Comparison of ENCODE assay signal across 7 mouse cellular contexts in the genomic region with DNA sequence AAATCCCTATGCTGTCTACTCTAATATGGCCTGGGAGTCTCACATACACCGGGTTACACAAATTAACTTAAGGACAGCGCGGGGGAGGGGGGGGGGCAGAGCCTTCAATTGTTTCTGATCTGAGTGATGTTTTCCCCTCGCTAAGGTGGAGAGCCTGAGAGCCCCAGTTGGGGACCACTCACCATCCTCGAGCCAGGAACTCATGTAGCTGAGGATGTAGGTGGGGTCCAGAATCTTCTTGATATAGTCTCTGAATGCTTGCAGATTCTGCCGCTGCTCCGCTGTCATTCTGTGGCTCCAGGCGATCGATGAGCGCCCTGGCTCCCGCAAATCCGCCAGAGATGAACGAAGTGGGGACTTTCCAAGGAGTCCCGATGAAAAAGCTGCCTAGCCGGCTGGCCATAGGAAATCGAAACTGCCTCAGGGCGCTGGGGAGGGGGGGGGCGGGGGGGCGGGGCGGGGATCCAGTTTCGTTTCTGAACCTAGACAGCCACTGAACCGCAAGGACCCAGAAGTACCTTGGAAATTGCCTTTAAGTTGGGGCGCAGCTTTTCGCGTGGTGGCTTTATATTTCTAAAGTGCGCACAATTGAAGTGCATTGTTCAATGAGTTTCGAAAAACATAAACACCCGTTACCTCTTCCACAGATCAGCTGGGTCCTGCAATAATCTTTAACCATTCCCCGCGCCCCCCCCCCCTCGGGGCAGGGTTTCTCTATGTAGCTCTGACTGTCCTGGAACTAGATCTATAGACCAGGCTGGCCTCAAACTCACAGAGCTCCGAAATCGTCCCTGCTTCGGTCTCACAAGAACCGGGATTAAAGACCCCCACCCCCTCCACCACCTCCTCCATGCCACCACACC. TPM values are rescaled to one million over a fixed set of nuclear protein-coding genes. Genes with fewer than 3 reads are reported as not detected.
DNase-seq lines count a peak whose midpoint lies in the region; ATAC-seq and TF ChIP-seq lines count a peak whose summit lies in the region.

Gene Ddx58 (minus strand): TSS at position 420 of the 863 bp plus-strand sequence.

- peaks cover 49% of the 10 kb centered on the region for H3K79me2 ChIP-seq in macrophage (ENCODE audit: inconsistent target)

- no peak; the same call in 1 of the 2 replicates for TF ChIP-seq POLR2A in spleen, adult 2 months (IDR thresholded peaks at IDR 0.05; ENCODE audit: low read depth, low read length)

- TF ChIP-seq CTCF in spleen, adult 2 months (IDR thresholded peaks at IDR 0.05; ENCODE audit: extremely low read depth, insufficient read depth, insufficient read length, insufficient replicate concordance): no peak

- 2% methylated on average over 34 of the region's 35 CpGs for WGBS in embryonic facial prominence, embryonic 13.5 days
- 2% methylated on average over 35 of the region's 35 CpGs for WGBS in heart, embryonic 15.5 days
- WGBS in macrophage (ENCODE audit: missing documents): 3% methylated on average over 35 of the region's 35 CpGs
- 2% methylated on average over 35 of the region's 35 CpGs for WGBS in spleen, adult 2 months

- H3K4me1 ChIP-seq in embryonic facial prominence, embryonic 13.5 days: peaks cover 14% of the 10 kb centered on the region
- H3K4me1 ChIP-seq in heart, embryonic 15.5 days (replicated peaks): peaks cover 11% of the 10 kb centered on the region
- H3K4me1 ChIP-seq in spleen, adult 2 months (ENCODE audit: control insufficient read depth, insufficient read depth, insufficient read length): peaks cover 15% of the 10 kb centered on the region; the same call in 1 of the 2 replicates

- H3K9ac ChIP-seq in embryonic facial prominence, embryonic 13.5 days: peak within 1 kb of the TSS; percentile 71
- H3K9ac ChIP-seq in heart, embryonic 15.5 days: peak within 1 kb of the TSS; percentile 59

- H3K36me3 ChIP-seq in embryonic facial prominence, embryonic 13.5 days: no peaks in the 10 kb centered on the region
- no peaks in the 10 kb centered on the region for H3K36me3 ChIP-seq in heart, embryonic 15.5 days
- H3K36me3 ChIP-seq in macrophage (ENCODE audit: inconsistent target): peaks cover 6% of the 10 kb centered on the region
- peaks cover 3% of the 10 kb centered on the region; the same call in 1 of the 2 replicates for H3K36me3 ChIP-seq in spleen, adult 2 months (ENCODE audit: control insufficient read depth, insufficient read depth, low read length)

- peak within 1 kb of the TSS; percentile 56 for H3K4me3 ChIP-seq in embryonic facial prominence, embryonic 13.5 days
- H3K4me3 ChIP-seq in heart, embryonic 15.5 days: peak within 1 kb of the TSS; percentile 66
- H3K4me3 ChIP-seq in macrophage (ENCODE audit: inconsistent target): peak within 1 kb of the TSS; percentile 92
- peak within 1 kb of the TSS; percentile 99 for H3K4me3 ChIP-seq in spleen, adult 2 months (ENCODE audit: extremely low read depth, insufficient read depth, insufficient read length)

- H3K4me2 ChIP-seq in embryonic facial prominence, embryonic 13.5 days: peak within 1 kb of the TSS; percentile 88
- peak within 1 kb of the TSS; percentile 72 for H3K4me2 ChIP-seq in heart, embryonic 15.5 days

- DNase-seq in kidney, postnatal 10 days: peak; percentile 49
- peak in 1 of 2 experiments; percentile 36 for DNase-seq in spleen, adult 2 months (ENCODE audit: low read depth in 1 of 2, low spot score in 2 of 2)

- peak; percentile 64 for ATAC-seq in CD4-positive, CD25-positive, alpha-beta regulatory T cell, adult 4 months
- ATAC-seq in activated CD4-positive, CD25-positive, alpha-beta regulatory T cell, adult 4 months: peak; percentile 51
- 0 out of 2 replicates have a peak, but pooled peaks have one; percentile 44 for ATAC-seq in embryonic facial prominence, embryonic 13.5 days (ENCODE audit: insufficient number of reproducible peaks, insufficient read depth, low FRiP score, low TSS enrichment, low read depth)
- peak; percentile 68 for ATAC-seq in heart, embryonic 15.5 days (replicated peaks; ENCODE audit: insufficient number of reproducible peaks, insufficient read depth, low FRiP score, low read depth)

- H3K27me3 ChIP-seq in embryonic facial prominence, embryonic 13.5 days: no peaks in the 10 kb centered on the region
- no peaks in the 10 kb centered on the region for H3K27me3 ChIP-seq in heart, embryonic 15.5 days
- H3K27me3 ChIP-seq in spleen, adult 2 months (ENCODE audit: control insufficient read depth, insufficient read depth, low read length): no peaks in the 10 kb centered on the region

- peak within 1 kb of the TSS; percentile 62 for H3K27ac ChIP-seq in embryonic facial prominence, embryonic 13.5 days
- H3K27ac ChIP-seq in heart, embryonic 15.5 days: peak within 1 kb of the TSS; percentile 74
- peak within 1 kb of the TSS; percentile 82 for H3K27ac ChIP-seq in macrophage
- H3K27ac ChIP-seq in spleen, adult 2 months (ENCODE audit: insufficient read depth, low read length): peak within 1 kb of the TSS; percentile 97

- no peaks in the 10 kb centered on the region for H3K9me3 ChIP-seq in embryonic facial prominence, embryonic 13.5 days
- no peaks in the 10 kb centered on the region for H3K9me3 ChIP-seq in heart, embryonic 15.5 days (replicated peaks)

RNA-seq across cellular contexts. Expression of gene Ddx58, which starts in this region (rescaled TPM):
- 100 to 1,000 TPM in 1 of 2 experiments, 10 to 100 TPM in 1; 85.3 to 103 TPM for polyA plus RNA-seq in CD4-positive, CD25-positive, alpha-beta regulatory T cell, adult 4 months (2017; shearing (Covaris generic))
- 10 to 100 TPM; 81.4 to 82.3 TPM for polyA plus RNA-seq in activated CD4-positive, CD25-positive, alpha-beta regulatory T cell, adult 4 months (2017; shearing (Covaris generic))
- 8.2 and 11.1 TPM in 2 replicates for polyA plus RNA-seq in embryonic facial prominence, embryonic 13.5 days (2015; fragmentation: Nextera tagmentation; extraction: Ambion mirVana)
- 8.3 and 12.6 TPM in 2 replicates for polyA plus RNA-seq in heart, embryonic 15.5 days (2015; fragmentation: Nextera tagmentation; extraction: Ambion mirVana)
- 100 to 1,000 TPM; 160 to 988 (median 534) TPM for total RNA-seq in macrophage (2018; cell fraction: chromatin; rRNA removed)
- total RNA-seq in macrophage (2018; cell fraction: cytosol; rRNA removed): 100 to 1,000 TPM in 17 of 26 experiments, 10 to 100 TPM in 9; 73.1 to 408 (median 193) TPM
- 100 to 1,000 TPM; 133 to 726 (median 483) TPM for total RNA-seq in macrophage (2018; cell fraction: nucleus; rRNA removed)
- 54.8 to 145 TPM (median 63.2 TPM) in 3 replicates for polyA plus RNA-seq in macrophage (2018)
- 22.2 and 23.2 TPM in 2 replicates for polyA plus RNA-seq in spleen, adult 2 months (2012; rRNA removed)
